Mouse (Mus musculus) limb, embryonic 11.5 days (tissue): ENCODE data around the gene Anp32a. TPM values are rescaled to one million over a fixed set of nuclear protein-coding genes. Genes with fewer than 3 reads are reported as not detected.

Experiments used
- ATAC-seq: fragments of 200-750 bp; cut with Nextera tagmentation; 2 replicates; pipeline ENCODE4 v1.8.0; 2017; ENCODE audit warnings: low read depth; ENCODE audit not compliant: insufficient number of reproducible peaks, low FRiP score, low TSS enrichment
- DNase-seq: peaks from one replicate; pipeline ENCODE4 v3.0.0-alpha.2; 2015; ENCODE audit warnings: low spot score
- H3K27ac ChIP-seq: fragments of 300-500 bp; sonication (generic); replicated peaks from 2 replicates; pipeline ENCODE4 v1.5.1; 2014; ENCODE audit warnings: low read depth, mild to moderate bottlenecking, low read length
- H3K27me3 ChIP-seq: fragments of 300-500 bp; sonication (generic); 2 replicates; pipeline ENCODE4 v1.6.1; 2014; ENCODE audit warnings: mild to moderate bottlenecking, low read length, mixed read lengths; ENCODE audit not compliant: control insufficient read depth, insufficient read depth
- H3K36me3 ChIP-seq: fragments of 300-500 bp; sonication (generic); 2 replicates; pipeline ENCODE4 v1.6.1; 2014; ENCODE audit warnings: mild to moderate bottlenecking, low read length, moderate library complexity, mixed read lengths; ENCODE audit not compliant: control insufficient read depth, insufficient read depth
- H3K4me1 ChIP-seq: fragments of 300-500 bp; sonication (generic); 2 replicates; pipeline ENCODE4 v1.6.1; 2014; ENCODE audit warnings: low read length, mixed read lengths; ENCODE audit not compliant: control insufficient read depth, insufficient read depth
- H3K4me2 ChIP-seq: fragments of 300-500 bp; sonication (generic); 2 replicates; pipeline ENCODE4 v1.6.1; 2014; ENCODE audit warnings: low read depth, mild to moderate bottlenecking, moderate library complexity; ENCODE audit not compliant: severe bottlenecking
- H3K4me3 ChIP-seq: fragments of 300-500 bp; sonication (generic); 2 replicates; pipeline ENCODE4 v1.5.1; 2014; ENCODE audit warnings: low read depth, low read length
- H3K9ac ChIP-seq: fragments of 300-500 bp; sonication (generic); 2 replicates; pipeline ENCODE4 v1.6.1; 2014; ENCODE audit warnings: mild to moderate bottlenecking, low read length
- H3K9me3 ChIP-seq: fragments of 300-500 bp; sonication (generic); 2 replicates; pipeline ENCODE4 v1.6.1; 2016; ENCODE audit warnings: low read length; ENCODE audit not compliant: control insufficient read depth
- WGBS: fragments of 180-500 bp; shearing (Covaris S2); extraction: QIAGEN DNeasy Blood & Tissue Kit; methylation state at CpG from one replicate; pipeline ENCODE4 v1.1.7; 2014; 5-methylcytosine and 5-hydroxymethylcytosine counted together
- polyA plus RNA-seq: library from polyadenylated mRNA; unstranded; fragments of >200 nt; fragmentation: Nextera tagmentation; extraction: Ambion mirVana; gene quantifications from 2 replicates; pipeline ENCODE4 v1.2.1, GENCODE M21; 2014

Gene Anp32a
- 209 and 223 TPM in 2 replicates for polyA plus RNA-seq

DNA sequence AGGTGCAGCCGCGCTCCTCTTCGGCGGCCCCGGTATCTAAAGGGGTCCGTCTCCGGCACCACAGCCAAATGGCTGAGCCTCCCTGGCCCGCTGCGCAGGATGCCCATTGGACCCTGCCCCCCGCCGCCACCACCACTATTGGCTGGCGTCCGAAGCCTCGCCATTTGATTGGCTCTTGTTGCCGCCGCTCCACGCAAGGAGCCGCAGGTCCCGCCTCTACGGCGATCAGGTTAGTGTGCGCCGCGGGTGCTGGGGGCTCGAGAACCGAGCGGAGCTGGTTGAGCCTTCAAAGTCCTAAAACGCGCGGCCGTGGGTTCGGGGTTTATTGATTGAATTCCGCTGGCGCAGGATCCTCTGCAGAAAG lies at the start of gene Anp32a:
Anp32a (plus strand) TSS at position 171 of the 364 bp plus-strand sequence.
- Histone ChIP-seq H3K4me2 (peak within 1 kb of the TSS; percentile 78), H3K9ac (peak within 1 kb of the TSS; percentile 89), H3K27ac (peak within 1 kb of the TSS; percentile 99), H3K36me3 (no peaks in the 10 kb centered on the region), H3K4me3 (peak within 1 kb of the TSS; percentile 92), H3K9me3 (no peaks in the 10 kb centered on the region), H3K27me3 (no peaks in the 10 kb centered on the region), H3K4me1 (peaks cover 12% of the 10 kb centered on the region; the same call in 1 of the 2 replicates)
- peak; percentile 87 for ATAC-seq
- under 1% methylated on average over 34 of the region's 34 CpGs for WGBS
- peak; percentile 98 for DNase-seq

DNA sequence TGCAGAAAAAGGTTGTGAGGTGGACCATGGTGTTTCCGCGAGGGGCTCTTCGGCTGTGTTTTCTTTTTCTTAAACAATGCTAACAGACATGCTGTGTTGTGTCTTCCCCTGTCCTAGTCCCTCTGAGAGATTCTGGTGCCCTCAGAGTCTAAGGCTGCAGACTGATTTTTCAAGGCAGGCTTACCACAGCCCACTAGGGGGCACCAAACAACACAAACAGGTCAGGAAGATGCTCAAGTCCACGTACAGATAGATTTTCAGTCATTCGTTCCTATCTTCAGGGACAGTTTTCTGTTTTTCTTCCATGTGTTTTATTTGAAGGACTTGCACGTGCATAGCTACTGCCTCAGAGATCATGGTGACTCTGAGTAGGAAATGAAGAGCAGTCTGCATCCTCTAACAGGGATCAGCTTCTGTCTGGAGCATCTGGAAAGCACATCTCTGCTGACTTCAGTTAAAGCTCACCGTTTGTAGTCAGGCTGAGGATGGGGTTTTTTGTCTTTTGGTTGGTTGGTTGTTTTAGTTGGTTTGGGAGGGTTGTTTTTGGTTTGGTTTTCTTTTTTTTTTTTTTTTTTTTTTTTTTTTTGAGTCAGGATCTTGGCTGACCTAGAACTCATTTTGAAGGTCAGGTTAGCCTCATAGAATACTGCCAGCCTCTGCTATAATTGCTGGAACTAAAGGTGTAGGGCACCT lies 45.9 kb upstream of the Anp32a start:
- Histone ChIP-seq H3K27me3 (no peaks in the 10 kb centered on the region), H3K9ac (no peak overlapping the region), H3K4me2 (no peak overlapping the region), H3K36me3 (no peaks in the 10 kb centered on the region), H3K9me3 (no peaks in the 10 kb centered on the region), H3K4me1 (no peaks in the 10 kb centered on the region), H3K27ac (no peak overlapping the region), H3K4me3 (no peak overlapping the region)
- DNase-seq (peak; percentile 86), ATAC-seq (no peak)
- WGBS: 38% methylated on average over 7 of the region's 7 CpGs

DNA sequence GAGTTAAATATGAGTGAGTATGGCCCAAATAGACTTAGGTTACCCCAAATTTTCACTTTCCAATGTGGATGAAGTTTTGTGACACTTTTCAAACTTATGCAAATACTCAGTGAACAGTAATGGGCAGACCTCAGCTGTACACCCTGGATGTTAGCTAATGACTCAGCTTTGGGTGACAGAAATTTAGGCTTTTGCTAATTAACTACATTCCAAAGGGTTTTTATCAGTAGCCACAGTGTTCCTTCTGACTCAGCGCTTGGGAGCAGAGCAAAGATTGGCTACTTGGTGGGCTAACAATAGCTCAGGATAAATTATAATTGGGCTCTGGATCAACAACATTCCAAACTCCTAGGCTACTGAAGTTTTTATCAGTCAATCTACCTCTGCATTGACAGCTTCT lies 44.2 kb upstream of the Anp32a start:
- H3K4me3 ChIP-seq: no peak overlapping the region
- no peak for ATAC-seq
- H3K4me1 ChIP-seq: no peaks in the 10 kb centered on the region
- WGBS: 88% methylated on average over 1 of the region's 1 CpGs
- H3K27me3 ChIP-seq: no peaks in the 10 kb centered on the region
- no peaks in the 10 kb centered on the region for H3K36me3 ChIP-seq
- H3K9me3 ChIP-seq: no peaks in the 10 kb centered on the region
- no peak for DNase-seq
- H3K4me2 ChIP-seq: no peak overlapping the region
- no peak overlapping the region for H3K9ac ChIP-seq
- no peak overlapping the region for H3K27ac ChIP-seq

DNA sequence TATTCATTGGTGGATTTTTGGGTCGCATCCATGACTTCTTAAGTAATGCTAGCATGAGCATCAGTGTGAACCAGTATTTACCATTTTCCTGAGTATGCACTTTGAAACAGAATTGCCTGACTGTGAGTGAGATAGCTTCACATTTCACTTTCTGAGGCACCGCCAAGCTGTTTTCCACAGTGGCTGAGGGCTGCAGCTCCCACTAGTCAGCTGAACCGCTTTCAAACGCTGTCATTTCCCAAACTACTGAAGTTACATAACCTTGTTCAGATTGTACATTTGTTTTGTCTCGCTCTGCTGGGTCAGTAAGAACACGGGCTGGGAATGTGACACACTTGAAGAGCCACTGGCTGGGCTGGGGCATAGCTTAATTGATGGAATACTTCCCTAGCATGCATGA lies 25.5 kb upstream of the Anp32a start:
- Histone ChIP-seq H3K27me3 (no peaks in the 10 kb centered on the region), H3K4me1 (no peaks in the 10 kb centered on the region), H3K27ac (no peak overlapping the region), H3K36me3 (no peaks in the 10 kb centered on the region), H3K4me3 (no peak overlapping the region), H3K9me3 (no peaks in the 10 kb centered on the region), H3K4me2 (no peak overlapping the region), H3K9ac (no peak overlapping the region)
- ATAC-seq (no peak), DNase-seq (no peak)
- 94% methylated on average over 6 of the region's 6 CpGs for WGBS

DNA sequence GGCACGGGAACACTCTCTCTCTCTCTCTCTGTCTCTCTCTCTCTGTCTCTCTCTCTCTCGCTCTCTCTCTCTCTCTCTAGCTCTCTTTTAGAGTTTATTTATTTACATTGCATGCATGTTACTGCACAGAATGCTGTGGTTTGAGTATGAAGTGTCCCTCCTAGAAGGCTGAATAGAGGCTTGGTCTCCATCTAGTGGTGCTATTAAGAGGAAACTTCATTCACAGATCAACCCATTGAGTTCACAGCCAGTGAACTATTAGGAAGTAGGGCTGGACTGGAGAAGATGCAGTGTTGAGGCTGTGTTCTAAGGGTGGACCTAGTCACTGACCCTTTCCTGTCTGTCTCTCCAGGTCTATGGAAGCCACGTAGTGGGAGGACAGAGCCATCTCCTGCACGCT lies 22.4 kb upstream of the Anp32a start:
- Histone ChIP-seq H3K36me3 (no peaks in the 10 kb centered on the region), H3K4me2 (no peak overlapping the region), H3K9ac (no peak overlapping the region), H3K27me3 (no peaks in the 10 kb centered on the region), H3K4me1 (no peaks in the 10 kb centered on the region), H3K27ac (no peak overlapping the region), H3K9me3 (no peaks in the 10 kb centered on the region), H3K4me3 (no peak overlapping the region)
- 73% methylated on average over 4 of the region's 4 CpGs for WGBS
- no peak for ATAC-seq
- DNase-seq: no peak

DNA sequence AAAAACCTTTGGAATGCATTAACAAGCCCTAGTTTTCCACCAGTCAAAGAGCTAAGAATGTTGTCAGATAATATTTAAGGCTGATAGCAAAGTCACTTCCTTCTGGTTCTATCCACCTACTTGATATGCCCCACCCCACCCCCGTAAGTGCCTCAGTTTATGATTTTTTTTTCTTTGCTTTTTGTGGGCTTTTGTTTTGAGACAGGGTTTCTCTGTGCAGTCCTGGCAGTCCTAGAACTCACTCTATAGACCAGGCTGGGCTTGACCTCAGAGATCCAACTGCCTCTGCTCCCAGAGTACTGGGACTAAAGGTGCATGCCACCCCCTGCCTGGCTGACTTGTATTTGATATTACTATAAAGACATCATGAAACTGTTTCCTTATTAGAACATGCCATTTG lies 17.3 kb upstream of the Anp32a start:
- H3K4me1 ChIP-seq: no peaks in the 10 kb centered on the region
- no peak overlapping the region for H3K4me2 ChIP-seq
- no peaks in the 10 kb centered on the region for H3K27me3 ChIP-seq
- no peak overlapping the region for H3K4me3 ChIP-seq
- H3K9ac ChIP-seq: no peak overlapping the region
- WGBS: 93% methylated on average over 1 of the region's 1 CpGs
- H3K36me3 ChIP-seq: no peaks in the 10 kb centered on the region
- no peak for ATAC-seq
- no peak overlapping the region for H3K27ac ChIP-seq
- no peaks in the 10 kb centered on the region for H3K9me3 ChIP-seq
- DNase-seq: no peak

DNA sequence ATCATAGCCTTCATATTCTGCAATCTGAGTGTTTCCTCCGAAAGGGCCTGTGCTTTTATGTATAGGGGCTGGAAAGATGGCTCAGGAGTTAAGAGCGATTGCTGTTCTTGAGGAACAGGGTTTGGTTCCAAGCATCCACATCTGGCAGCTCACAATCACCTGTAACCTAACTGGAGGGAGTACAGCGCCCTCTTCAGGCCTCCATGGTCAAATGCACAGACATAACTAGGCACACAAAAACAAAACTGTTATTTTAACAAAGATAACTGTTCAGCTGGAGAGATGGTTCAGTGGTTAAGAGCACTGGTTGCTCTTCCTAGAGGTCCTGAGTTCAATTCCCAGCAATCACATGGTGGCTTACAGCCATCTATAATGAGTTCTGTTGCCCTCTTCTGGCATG lies 15.1 kb upstream of the Anp32a start:
- ATAC-seq (no peak), DNase-seq (no peak)
- H3K4me1 ChIP-seq: no peaks in the 10 kb centered on the region
- H3K27me3 ChIP-seq: no peaks in the 10 kb centered on the region
- no peak overlapping the region for H3K27ac ChIP-seq
- H3K9ac ChIP-seq: no peak overlapping the region
- no peak overlapping the region for H3K4me2 ChIP-seq
- no peaks in the 10 kb centered on the region for H3K9me3 ChIP-seq
- no peak overlapping the region for H3K4me3 ChIP-seq
- H3K36me3 ChIP-seq: no peaks in the 10 kb centered on the region
- 69% methylated on average over 3 of the region's 3 CpGs for WGBS

DNA sequence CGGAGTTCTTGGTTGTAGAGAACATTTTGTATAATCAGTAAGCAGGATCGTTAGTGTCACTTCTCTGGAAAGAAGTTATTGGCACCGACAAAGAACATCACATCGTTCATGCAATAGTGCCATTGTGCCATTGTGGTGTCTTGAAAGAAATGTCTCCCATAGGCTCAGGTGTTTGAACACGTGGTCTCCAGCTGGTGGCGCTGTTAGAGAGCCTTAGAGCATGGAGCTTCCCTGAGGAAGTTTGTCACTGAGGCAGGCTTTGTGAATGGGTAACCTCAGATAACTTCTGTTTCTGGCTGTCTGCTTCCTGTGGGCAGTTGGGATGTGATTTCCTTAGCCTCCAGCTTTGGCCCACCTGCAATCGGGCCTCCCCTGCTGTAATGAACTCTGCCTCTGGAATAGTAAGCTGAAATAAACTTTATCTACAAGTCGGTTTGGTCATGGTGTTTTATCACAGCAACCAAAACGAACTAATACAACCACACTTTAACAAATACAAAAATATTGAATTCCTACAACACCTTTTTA lies 6.7 kb upstream of the Anp32a start:
- H3K4me1 ChIP-seq: no peaks in the 10 kb centered on the region
- no peaks in the 10 kb centered on the region for H3K36me3 ChIP-seq
- DNase-seq (no peak), ATAC-seq (no peak)
- no peak overlapping the region for H3K9ac ChIP-seq
- no peaks in the 10 kb centered on the region for H3K27me3 ChIP-seq
- H3K9me3 ChIP-seq: no peaks in the 10 kb centered on the region
- no peak overlapping the region for H3K27ac ChIP-seq
- no peak overlapping the region for H3K4me3 ChIP-seq
- H3K4me2 ChIP-seq: no peak overlapping the region
- 94% methylated on average over 9 of the region's 9 CpGs for WGBS

DNA sequence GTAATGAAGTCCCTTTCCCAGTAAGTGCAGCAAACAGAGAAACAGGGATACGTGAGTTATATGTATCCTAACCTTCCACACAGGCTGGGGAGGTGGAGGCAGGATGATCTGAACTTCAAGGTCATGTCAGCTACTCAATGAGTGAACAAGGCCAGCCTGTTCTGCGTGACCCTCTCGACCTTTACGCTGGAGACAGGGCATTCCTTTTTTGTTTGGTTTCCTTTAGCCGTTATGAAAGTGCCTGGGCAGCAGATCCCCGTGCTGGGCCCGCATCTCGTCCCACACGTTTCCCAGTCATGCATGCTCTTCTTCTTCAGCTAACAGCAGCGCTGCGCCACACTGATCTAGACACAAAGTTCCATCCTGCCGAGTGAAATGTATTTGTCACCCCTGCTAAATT lies 5.7 kb upstream of the Anp32a start:
- 67% methylated on average over 12 of the region's 12 CpGs for WGBS

More for the DNA sequence above, 5.7 kb upstream of the Anp32a start:
- H3K36me3 ChIP-seq: no peaks in the 10 kb centered on the region
- no peak overlapping the region for H3K27ac ChIP-seq
- H3K4me2 ChIP-seq: no peak overlapping the region
- H3K4me3 ChIP-seq: no peak overlapping the region
- ATAC-seq (no peak), DNase-seq (no peak)
- no peaks in the 10 kb centered on the region for H3K9me3 ChIP-seq
- H3K4me1 ChIP-seq: no peaks in the 10 kb centered on the region
- no peaks in the 10 kb centered on the region for H3K27me3 ChIP-seq
- no peak overlapping the region for H3K9ac ChIP-seq
